11 mouse cellular contexts compared by ENCODE assay signal in the genomic region with DNA sequence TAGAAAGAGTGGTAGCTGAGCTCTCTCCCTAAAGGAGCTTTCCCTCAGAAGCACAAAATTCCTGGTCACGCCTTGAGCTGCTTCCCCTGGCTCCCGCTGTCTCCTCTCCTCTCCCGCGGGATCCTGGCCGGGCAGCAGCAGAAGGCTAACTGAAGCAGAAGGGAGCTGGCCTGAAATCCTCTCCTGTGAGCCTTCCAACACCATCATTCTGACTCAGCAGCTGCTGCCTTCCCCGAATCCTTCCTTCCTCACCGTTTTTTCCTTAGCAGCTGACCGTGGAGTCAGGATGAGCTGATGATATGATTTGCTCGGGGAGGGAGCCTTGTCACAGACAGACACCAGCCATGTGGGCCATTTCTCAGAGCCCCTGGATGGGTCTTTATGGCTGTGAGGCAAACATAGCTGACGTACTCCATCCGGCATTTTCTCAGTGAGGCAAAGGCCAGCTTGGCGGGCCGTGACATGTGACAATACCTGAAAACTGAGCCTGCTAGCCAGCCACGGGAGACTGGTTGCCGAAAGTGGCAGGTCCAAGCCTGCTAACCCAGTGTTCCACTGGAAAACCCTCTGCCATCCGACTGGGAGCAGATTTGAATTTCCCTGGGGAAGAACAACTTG. TPM values are rescaled to one million over a fixed set of nuclear protein-coding genes. Genes with fewer than 3 reads are reported as not detected.
DNase-seq lines count a peak whose midpoint lies in the region; ATAC-seq lines count a peak whose summit lies in the region.
"Had no signal": no experiment of that assay in that cellular context is flagged by ENCODE, and none has a peak within 500 bp of the region (broad histone marks: within the 10 kb centered on the region; RNA-seq: fewer than 3 reads in every experiment).

No protein-coding gene starts in this region.

- ATAC-seq in CD4-positive, CD25-positive, alpha-beta regulatory T cell, adult 4 months, result no peak

- peak; percentile 70 for DNase-seq in left cerebral cortex, postnatal 4 days
- no peak for DNase-seq in left cerebral cortex, postnatal 36 days (ENCODE audit: low spot score in 2 of 2)
- DNase-seq in cerebellum, adult 18-20 months, result peak; percentile 75 to 81
- DNase-seq in gastrocnemius, adult 8-10 months (ENCODE audit: low spot score in 2 of 2), result peak; percentile 43 to 68
- DNase-seq in retina, embryonic 14.5 days (ENCODE audit: low spot score), result peak; percentile 49
- DNase-seq in frontal cortex, postnatal 10 days (ENCODE audit: low spot score in 2 of 2), result no peak
- DNase-seq: spleen, adult 18-20 months had no signal

- intact Hi-C loops in left cerebral cortex, postnatal 4 days (cut with DNase I), result no loop called here
- intact Hi-C loops in left cerebral cortex, postnatal 36 days (cut with DNase I), result no loop called here

RNA-seq across cellular contexts. Expression of gene Gna13, which starts 6.8 kb away (rescaled TPM):
- 10 to 100 TPM; 48.8 to 50.5 TPM for total RNA-seq in left cerebral cortex, postnatal 4 days (2021)
- total RNA-seq in left cerebral cortex, postnatal 36 days (2021), result 10 to 100 TPM; 47.6 to 48.0 TPM
- 10 to 100 TPM; 23.3 to 30.3 (median 28.4) TPM for total RNA-seq in gastrocnemius, adult 8-10 months (2022)
- 10 to 100 TPM; 55.1 to 57.8 TPM for polyA plus RNA-seq in CD4-positive, CD25-positive, alpha-beta regulatory T cell, adult 4 months (2017; shearing (Covaris generic))

RNA-seq across cellular contexts. Expression of gene 9930022D16Rik, which starts 57.8 kb away (rescaled TPM):
- not detected for total RNA-seq in left cerebral cortex, postnatal 4 days (2021)
- not detected for total RNA-seq in left cerebral cortex, postnatal 36 days (2021)
- total RNA-seq in gastrocnemius, adult 8-10 months (2022), result not detected
- polyA plus RNA-seq in CD4-positive, CD25-positive, alpha-beta regulatory T cell, adult 4 months (2017; shearing (Covaris generic)), result under 1 TPM; 0.22 to 0.39 TPM
- total RNA-seq: common myeloid progenitor, adult 5-6 weeks; left cerebral cortex, adult 8-10 months; megakaryocyte progenitor cell, adult 5-6 weeks had no signal

RNA-seq across cellular contexts. Expression of gene Rgs9, which starts 58.0 kb away (rescaled TPM):
- 10 to 100 TPM; 37.0 to 37.7 TPM for total RNA-seq in left cerebral cortex, postnatal 4 days (2021)
- total RNA-seq in left cerebral cortex, postnatal 36 days (2021), result 10 to 100 TPM; 30.8 to 65.3 TPM
- total RNA-seq in gastrocnemius, adult 8-10 months (2022), result not detected
- 1 to 10 TPM; 4.2 to 6.9 TPM for polyA plus RNA-seq in CD4-positive, CD25-positive, alpha-beta regulatory T cell, adult 4 months (2017; shearing (Covaris generic))

Comparison
In these comparisons a context has a peak if more than half of its experiments do, and no peak if none do; other contexts are left out.
1. DNase-seq: peak in left cerebral cortex, postnatal 4 days (single experiment), cerebellum, adult 18-20 months (2 of 2), gastrocnemius, adult 8-10 months (2 of 2) and retina, embryonic 14.5 days (single experiment); none in left cerebral cortex, postnatal 36 days (0 of 2) and frontal cortex, postnatal 10 days (0 of 2).
2. RNA of gene Rgs9, which starts 58.0 kb away (total RNA-seq): 30.8 to 65.3 TPM in left cerebral cortex, postnatal 36 days and 37.0 to 37.7 TPM in left cerebral cortex, postnatal 4 days; not detected in gastrocnemius, adult 8-10 months; every median in the first group is over 10 times any median in the second.